Mouse (Mus musculus) liver, adult 2 months (tissue): ENCODE results near the gene Dpf3.

Source experiments
- CTCF ChIP-seq: fragments of 200-500 bp; IDR thresholded peaks from 2 replicates; pipeline ENCODE4 v1.5.1; 2011; ENCODE audit warnings: low read depth, low read length, control low read depth
- POLR2A ChIP-seq: fragments of 200-500 bp; IDR thresholded peaks from 2 replicates; pipeline ENCODE4 v1.6.1; 2011; ENCODE audit warnings: low read length, control low read depth; ENCODE audit not compliant: insufficient read depth; ENCODE audit errors: extremely low read depth

GRCm38 (mm10) chr12:83492808-83493207 is 5.3 kb upstream of the Dpf3 start:
- TF ChIP-seq CTCF (no peak), POLR2A (no peak)
